Mouse (Mus musculus): Measurements from ENCODE around the gene 2610008E11Rik. TPM values are rescaled to one million over a fixed set of nuclear protein-coding genes. Genes with fewer than 3 reads are reported as not detected.
A peak's percentile ranks its signal among the peaks of the same experiment; 100 is the strongest.
"Not testable (repeated sequence)": the region's sequence is repeated elsewhere in the genome, so short reads cannot be mapped to it uniquely, and the experiment has no call there.

The 2610008E11Rik gene
- total RNA-seq (2021) = 1 to 10 TPM; 8.9 to 9.1 TPM
- long read RNA-seq, experiment 1, full-length matches to known transcripts = 7 of 12 reads
- long read RNA-seq, experiment 1, partial matches to known transcripts = 0 of 12 reads
- long read RNA-seq, experiment 1, other reads (novel, unspliced or antisense) = 5 of 12 reads
- long read RNA-seq, experiment 2, full-length matches to known transcripts = 3 of 5 reads
- long read RNA-seq, experiment 2, partial matches to known transcripts = 0 of 5 reads
- long read RNA-seq, experiment 2, other reads (novel, unspliced or antisense) = 2 of 5 reads

DNA sequence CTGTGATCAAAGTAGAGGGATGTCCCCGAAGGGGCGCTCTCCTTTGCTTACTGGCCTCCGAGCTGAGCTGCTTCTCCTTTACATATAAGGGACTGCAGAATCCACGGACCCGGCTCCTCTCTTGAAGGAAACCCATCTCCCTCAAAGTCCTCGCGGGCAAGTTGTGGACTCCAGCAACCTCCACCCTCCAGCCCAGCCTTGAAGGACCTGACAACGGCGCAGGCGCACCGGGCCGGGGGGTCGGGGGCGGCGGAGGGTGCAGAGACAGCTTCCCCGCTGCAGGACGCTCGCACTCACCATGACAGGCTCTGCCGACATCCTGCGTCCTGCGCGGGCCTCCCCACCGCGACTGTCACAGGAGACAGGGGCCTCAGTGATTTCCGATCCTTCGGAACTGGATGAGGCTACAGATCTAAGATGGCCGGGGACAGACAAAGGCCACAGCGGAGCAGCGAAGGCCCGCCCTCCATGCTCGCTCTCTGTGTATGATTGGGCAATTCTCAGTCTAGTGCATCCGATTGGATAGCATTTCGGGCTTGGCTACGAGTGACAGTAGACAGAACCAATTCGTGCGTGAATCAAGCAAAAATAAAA is at the start of gene 2610008E11Rik:
2610008E11Rik (minus strand) TSS at position 440 of the 594 bp plus-strand sequence.
- peak; percentile 95 for DNase-seq (ENCODE audit: low spot score)

DNA sequence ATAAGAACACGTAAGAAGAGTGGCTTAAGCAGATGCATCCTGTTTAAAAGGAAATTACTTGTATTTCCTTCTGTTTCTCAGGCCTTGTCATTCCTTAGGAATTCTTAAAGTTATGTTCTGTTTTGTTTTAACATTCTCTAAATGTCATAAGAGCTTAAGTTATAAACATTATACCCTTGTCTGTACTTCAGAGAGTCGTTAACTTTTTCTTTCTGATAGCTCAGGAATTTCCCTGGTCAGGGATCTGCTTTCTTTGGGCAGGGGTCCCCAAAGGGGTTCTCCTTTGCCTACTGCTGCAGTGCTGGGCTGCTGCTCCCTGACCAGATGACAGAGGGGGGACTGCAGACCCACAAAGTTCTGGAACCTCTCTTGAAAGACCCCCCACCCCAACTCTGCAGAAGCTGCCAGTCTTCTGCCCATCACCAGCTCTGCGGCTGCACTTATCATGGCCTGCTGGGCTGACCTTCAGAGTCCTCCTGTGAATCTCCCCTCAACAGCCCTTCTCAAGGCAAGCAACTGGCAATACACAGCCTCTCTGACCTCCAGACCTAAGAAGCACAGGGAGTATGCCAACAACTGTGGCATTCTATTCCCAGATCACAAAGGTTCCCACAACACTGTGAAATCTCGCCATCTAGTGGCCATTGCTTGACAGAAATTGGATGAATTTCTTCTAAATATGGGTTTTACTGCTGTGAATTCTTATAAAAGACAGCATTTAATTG is 18.9 kb upstream of the 2610008E11Rik start:
- DNase-seq (ENCODE audit: low spot score) = peak; percentile 47

DNA sequence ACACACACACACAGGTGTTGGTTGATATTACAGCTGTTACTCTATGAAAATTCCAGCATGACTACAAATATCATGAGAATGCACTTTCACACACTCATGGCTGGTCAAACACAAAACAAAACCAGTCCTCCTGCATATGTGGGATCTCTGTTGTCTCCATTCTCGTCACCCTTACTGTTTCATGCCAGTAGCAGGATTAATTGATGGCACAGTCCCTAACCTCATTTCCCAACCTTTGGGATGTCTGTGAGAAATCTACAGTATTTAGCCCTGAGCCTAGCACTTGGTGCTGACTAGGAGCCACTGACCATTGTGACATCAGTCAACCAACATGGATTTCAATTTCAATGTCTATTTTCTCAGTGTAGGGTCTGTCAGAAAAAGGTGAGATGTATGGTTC is 17.7 kb upstream of the 2610008E11Rik start:
- DNase-seq (ENCODE audit: low spot score) = no peak

DNA sequence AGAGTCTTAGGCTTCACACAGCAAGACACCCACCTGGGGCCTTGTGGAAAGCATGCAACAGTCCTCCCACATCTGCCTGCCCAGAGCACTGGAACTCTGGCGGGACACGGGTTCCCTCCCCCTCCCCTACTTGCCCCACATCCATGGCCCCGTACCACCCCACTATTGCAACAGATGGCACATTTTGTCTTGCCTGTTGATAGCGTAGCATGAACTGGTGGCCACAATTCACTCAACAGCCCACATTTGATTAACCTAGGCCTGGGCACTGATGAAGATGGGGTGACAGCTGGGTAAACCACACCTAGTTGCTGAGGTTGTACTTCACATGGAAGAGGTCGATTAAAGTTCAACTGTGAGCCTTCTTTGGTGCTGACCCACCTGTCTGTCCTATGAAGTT is 13.1 kb upstream of the 2610008E11Rik start:
- no peak for DNase-seq (ENCODE audit: low spot score)

DNA sequence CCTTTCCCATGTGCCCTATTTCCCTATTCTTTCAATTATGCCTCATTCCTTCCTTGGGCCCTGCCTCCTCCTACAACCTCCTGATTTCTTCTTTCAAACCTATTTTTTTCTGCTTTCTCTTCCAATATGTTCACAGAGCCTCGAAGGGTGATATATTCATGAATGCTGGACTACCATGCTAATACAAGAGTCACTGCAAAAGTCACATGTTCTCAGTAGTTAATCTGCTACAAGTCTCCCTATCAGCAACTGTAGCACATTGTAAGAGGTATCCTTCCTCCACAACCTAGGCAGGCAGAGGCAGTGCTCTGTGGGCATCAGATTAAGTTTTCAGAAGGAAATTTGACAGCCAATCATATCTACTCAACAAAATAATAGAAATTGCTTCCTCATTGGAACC is 11.8 kb upstream of the 2610008E11Rik start:
- no peak for DNase-seq (ENCODE audit: low spot score)

DNA sequence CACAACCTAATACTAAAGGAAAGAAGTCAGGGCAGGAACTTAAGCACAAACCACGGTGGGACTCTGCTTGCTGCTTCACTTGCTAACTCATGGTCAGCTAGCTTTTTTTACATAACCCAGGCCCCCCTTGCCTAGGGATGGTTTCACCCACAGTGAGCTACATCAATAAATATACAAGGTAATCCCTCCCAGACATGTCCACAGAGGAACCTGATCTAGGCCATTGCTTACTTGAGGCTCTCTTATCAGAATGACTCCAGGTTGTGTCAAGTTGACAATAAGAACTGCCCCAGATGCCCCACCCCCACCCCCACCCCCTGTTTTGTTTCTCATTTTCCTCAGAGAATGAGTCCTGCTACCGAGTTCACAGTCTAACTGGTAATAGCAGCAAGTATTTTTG is 10.1 kb upstream of the 2610008E11Rik start:
- no peak for DNase-seq (ENCODE audit: low spot score)

DNA sequence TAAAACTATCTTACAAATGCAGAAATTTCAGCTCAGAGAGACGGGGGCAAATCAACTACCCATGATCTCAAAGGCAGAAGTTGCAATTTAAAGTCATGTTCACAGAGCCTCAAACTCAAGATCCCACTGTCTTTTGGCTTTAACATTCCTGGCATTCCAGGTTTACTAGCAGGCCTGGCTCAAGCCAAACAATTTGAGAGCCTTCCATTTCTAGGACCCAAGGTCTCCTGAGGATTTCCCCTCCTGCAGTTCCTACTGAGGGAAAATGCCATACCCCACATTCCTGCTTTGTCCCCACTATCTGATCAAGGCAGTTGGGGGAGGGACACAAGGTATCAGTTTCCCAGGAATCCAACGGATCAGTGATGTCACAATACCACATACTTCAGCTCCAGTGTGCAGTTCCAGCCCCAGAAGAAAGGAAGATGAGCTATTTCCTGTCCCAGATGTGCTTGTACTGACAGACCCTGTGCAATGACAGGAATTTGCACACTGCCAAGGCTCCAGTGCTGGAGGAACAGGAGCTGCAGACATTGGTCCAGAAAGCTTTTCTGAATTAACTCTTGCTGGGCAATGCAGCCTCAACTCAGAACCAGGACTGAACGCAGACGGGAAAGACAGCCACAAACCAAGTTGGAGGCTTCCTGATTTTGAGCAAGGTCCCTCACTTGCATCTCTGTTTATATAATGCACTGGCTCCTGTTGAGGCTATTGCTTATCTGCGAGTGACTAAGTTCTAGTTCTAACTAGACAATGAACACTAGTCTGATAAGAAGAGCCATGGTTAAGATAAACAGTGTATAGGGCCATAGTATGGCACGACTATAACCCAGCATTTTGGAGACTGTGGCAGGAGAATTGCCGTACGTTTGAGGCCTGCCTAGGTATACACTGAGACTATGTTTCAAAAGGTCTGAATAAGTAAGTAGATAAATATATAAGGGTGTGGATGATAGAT is 9.2 kb upstream of the 2610008E11Rik start:
- no peak for DNase-seq (ENCODE audit: low spot score)

DNA sequence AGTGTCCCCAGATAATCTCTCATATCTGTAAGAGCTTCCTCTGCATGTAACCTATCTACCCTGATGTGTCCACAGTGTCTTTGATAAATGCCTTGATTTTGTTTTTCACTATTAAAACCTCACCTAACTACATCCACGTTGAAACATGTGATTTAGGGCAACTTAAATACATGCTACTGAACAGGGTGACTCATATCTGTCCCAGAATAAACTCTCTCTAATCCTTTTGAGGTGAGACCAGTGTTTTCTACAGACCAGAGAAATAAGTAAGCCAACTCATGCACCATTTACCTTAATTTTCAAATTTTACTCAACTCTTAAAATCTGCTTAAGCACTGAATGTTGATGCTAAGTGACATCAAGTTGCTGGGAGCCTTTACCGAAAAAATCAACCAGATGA is 694 bp downstream of the 2610008E11Rik start:
- DNase-seq (ENCODE audit: low spot score) = no peak

DNA sequence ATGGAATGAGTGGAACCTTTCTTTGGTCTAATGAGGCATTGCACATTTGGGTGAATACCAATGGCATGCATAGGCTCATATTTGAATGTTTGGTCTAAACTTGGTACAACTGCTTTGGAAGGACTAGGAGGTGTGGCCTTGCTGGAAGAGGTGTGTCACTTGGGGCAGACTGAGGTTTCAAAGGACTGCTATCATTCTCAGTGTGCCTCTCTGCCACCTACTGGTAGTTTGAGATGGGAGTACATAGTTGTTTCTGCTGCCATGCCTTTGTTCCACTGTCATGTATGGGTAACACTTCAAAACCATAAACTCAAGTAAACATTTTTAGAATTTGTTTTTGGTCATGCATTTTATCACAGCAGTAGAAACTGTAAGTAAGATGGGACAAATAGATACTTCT is 5.7 kb downstream of the 2610008E11Rik start:
- DNase-seq (ENCODE audit: low spot score) = no peak

DNA sequence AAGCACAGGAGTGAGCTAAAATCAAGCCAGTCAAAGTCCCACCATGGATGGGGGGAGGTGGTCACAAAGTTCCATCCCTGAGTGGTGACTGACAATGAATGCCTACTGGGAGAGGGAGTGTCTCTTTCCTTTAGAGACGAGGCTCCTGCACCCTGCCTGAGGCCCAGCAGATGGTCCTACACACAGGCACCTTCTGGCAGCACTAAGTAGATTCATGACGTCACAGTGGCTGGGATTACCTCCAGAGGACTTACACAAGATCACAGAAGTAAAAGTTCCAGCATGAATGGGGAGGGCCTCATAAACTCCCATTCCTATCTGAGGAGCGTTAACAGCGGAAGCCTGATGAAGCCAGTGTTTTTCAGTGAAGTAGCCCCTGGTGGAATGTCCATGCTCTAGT is 8.4 kb downstream of the 2610008E11Rik start:
- no peak for DNase-seq (ENCODE audit: low spot score)

DNA sequence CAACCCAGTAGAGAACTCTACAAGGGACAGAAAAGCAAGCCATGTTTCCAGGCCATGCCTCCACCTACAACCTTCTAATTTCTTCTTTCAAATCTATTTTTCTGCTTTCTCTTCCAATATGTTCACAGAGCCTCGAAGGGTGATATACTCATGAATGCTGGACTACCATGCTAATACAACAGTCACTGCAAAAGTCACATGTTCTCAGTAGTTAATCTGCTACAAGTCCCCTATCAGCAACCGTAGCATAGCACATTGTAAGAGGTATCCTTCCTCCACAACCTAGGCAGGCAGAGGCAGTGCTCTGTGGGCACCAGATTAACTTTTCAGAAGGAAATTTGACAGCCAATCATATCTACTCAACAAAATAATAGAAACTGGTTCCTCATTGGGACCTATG is 10.8 kb downstream of the 2610008E11Rik start:
- DNase-seq (ENCODE audit: low spot score) = no peak

DNA sequence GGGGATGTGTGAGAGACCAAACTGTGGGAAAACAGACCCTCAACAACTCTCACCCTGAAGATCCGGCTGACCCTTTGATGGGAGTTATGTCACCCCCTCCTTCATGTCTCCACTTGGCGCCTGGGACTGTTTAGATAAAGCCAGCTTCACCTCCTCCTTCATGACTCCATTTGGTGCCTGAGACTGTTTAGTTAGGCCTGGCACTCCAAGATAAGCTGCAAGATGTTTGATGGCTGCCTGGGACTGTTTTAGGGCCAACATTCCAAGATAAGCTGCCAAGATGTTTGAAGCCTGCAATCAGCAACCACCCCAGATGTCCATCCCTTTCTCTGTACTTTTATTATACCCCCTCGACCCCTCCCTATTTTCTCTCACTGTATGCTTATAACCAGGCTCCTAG is 40.0 kb downstream of the 2610008E11Rik start:
- DNase-seq (ENCODE audit: low spot score) = not testable (repeated sequence)

DNA sequence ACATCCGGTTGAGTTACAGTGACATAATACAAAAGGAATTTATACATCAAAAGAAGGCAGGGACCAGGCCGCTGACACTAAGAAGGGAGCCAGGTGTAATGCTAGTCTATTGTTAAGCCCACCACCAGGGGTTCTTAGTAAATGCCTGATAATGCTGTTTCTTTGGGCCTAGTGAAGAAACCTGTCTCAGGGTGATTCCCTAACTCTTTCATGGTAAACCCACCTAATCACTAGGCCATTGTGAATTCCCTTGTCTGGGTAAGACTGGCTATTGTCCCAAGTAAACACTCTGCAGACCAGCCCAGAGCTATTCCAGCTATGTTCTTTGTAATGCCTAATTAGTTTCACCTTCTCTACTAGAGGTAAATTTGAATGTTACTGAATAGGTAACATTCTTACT is 54.9 kb downstream of the 2610008E11Rik start:
- DNase-seq (ENCODE audit: low spot score) = not testable (repeated sequence)

DNA sequence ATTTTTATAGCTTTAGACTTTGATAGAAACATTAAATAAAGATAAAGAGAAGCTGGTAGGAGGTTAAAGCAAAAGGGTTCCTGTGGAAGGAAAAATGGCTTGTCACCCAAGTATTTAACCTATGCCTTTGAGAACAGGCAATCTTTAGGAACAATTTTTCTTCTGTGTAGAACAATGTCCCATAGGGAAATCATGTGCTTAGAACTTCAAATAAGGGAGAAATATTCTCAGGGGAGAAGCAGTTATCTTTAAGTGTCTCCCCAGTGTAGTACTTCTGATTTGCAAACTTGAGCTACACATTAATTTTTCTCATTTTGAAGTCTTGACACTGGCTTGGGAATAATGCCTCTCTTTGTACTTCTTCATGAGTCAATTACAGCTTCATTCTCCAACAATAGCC is 69.0 kb downstream of the 2610008E11Rik start, which contains the start of gene Olfr57:
Olfr57 (plus strand) TSS at position 301 of the 400 bp plus-strand sequence.
- no peak for DNase-seq (ENCODE audit: low spot score)

Other genes with a start within 250 kb of the 2610008E11Rik start
- not detected for gene Olfr1356, start 245.4 kb downstream of the 2610008E11Rik start, total RNA-seq (2021)
- gene Olfr1355, start 222.1 kb downstream of the 2610008E11Rik start, total RNA-seq (2021) = not detected
- not detected for gene Olfr1354, start 184.4 kb downstream of the 2610008E11Rik start, total RNA-seq (2021)
- not detected for gene Olfr8, start 147.0 kb downstream of the 2610008E11Rik start, total RNA-seq (2021)
- gene Olfr1353, start 134.3 kb downstream of the 2610008E11Rik start, total RNA-seq (2021) = not detected
- gene Olfr1352, start 116.5 kb downstream of the 2610008E11Rik start, total RNA-seq (2021) = not detected
- gene Olfr1351, start 85.1 kb downstream of the 2610008E11Rik start, total RNA-seq (2021) = not detected
- gene Olfr57, start 68.9 kb downstream of the 2610008E11Rik start, total RNA-seq (2021) = not detected
- not detected for gene Vmn2r80, start 51.2 kb upstream of the 2610008E11Rik start, total RNA-seq (2021)
- not detected for gene Vmn2r81, start 150.1 kb upstream of the 2610008E11Rik start, total RNA-seq (2021)